Mouse (Mus musculus) urinary bladder, postnatal 4 days (tissue): Measurements from ENCODE around the gene Polr2a.

Experiments
- DNase-seq, 2 experiments: peaks; one replicate each; pipeline ENCODE4 v3.0.0; 2021 to 2022; ENCODE audit warnings: low spot score in 2 of 2

Polr2a gene

DNA sequence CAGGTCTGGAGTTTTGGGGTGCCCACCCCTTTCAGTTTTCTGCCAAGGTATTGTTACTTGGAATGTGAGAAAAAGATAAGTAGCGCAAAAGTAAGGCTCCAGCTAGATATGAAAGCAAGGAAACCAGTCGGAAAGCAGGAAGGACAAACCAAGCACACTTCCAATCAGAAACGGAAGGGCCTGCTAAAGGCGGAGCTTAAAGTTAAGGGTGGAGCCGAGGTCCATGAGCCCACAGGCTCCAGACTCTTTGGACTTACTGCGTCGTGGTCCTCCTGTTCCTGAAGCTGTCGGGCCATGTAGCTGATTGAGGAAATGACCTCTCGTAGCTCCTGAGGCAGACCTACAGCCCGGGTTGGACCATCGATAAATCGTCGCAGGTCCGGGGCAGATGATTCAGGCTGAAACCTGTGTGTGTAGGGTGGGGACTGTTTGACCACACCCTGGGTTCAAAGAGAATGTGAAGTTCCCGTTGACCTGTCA, 26.4 kb upstream of the Polr2a start:
- DNase-seq: no peak

- DNase-seq: no peak
These were observed 23.4 kb upstream of the Polr2a start for GRCm38 (mm10) chr11:69781828-69782227.

GRCm38 (mm10) chr11:69778985-69779384, 20.5 kb upstream of the Polr2a start:
- DNase-seq: no peak

GRCm38 (mm10) chr11:69778258-69778982, 20.0 kb upstream of the Polr2a start:
- DNase-seq: no peak

GRCm38 (mm10) chr11:69777504-69778257, 19.2 kb upstream of the Polr2a start:
- DNase-seq: no peak

DNA sequence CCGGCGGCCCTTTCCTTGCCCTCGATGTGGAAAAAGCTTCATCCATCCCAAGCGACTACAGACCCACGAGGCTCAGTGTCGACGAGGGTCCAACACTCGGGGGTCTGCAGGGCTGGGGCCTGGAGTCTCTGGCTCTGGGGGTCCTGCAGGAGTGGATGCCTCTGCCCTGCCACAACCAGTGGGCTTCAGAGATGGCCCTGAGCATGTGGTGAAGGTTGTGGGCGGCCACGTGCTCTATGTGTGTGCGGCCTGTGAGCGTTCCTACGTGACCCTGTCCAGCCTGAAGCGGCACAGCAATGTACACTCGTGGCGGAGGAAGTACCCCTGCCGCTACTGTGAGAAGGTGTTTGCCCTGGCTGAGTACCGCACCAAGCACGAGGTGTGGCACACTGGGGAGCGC, 18.1 kb upstream of the Polr2a start:
- DNase-seq: no peak

DNA sequence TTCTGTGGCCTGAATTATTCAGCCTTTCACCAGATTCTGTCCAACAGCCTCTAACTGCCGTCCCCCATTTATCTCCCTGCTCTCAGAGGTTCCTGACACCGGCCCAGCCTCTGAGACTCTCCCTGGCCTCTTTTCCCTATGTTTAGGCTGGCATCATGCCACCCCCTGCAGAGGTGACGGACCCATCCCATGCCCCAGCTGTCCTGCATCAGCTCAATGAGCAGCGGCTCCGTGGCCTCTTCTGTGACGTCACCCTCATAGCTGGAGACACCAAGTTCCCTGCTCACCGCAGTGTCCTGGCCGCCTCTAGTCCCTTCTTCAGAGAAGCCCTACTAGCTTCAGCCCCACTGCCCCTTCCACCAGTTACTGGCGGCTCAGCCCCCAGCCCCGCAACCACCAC, 17.3 kb upstream of the Polr2a start:
- no peak for DNase-seq

DNA sequence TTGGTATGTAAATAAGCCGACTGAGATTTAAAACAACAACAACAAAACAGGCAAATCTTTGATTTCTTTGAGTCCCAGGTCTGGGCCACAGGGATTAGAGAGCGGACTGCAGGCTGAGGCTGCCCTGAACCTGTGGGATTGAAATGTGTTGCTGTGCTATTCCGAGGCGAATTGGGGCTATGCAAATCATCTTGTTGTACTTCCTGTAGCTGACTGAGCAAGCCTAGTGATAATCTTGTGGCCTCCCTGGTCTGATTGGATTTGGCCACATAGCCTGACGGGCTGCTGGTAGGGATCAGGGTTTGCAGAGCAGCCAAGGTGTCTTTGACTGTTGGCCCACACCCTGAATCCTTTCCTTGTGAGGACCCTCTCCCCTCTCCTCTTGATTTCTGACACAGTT, 16.5 kb upstream of the Polr2a start:
- no peak for DNase-seq

DNA sequence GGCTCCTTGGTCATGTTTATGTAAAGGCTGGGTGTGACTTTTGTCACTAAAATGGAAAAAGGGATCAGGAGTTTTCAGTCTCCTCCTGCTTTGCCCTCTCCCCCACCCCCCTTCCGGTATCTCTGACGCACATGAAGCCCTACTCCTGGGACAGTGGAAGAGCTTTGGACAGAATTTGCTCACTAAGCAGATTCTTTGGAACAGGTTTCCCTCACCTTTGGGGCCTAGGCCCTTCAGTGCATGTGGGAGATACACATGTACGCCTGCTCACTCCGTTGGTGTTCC, 9.1 kb upstream of the Polr2a start:
- no peak for DNase-seq

DNA sequence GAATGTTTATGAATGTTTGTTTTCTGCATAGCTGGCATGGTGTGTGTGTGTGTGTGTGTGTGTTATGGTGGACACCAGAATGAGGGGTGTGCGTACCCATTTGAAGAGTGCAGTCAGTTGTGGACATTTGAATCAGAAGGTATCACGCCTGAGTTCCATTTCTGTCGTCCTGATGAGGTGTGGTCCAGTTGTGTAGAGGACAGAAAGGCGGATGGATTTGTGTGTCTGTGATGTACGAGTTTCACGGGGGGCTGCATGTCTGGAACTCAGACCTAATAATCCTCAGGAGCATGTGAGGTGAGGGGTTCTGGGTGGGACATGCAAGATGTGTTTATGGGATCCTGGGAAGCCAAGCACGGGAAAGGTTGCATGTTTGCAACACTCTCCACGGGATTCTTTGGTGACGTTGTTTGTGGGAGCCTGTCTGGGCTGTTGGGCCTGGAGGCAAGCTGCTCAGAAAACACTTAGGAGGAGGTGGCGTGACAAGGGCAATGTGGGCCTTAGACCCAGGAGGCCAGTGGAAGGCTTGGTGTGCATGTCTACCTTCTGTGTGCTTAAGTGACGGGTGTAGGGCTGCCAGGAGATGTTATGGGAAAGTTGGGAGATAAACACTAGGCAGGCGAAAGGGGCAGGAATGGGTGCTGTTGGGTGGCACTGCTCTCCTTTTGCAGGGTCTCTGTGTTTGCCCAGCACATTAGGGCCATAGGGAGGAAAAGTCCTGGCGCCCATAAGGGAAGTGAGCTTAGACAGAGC, 8.6 kb upstream of the Polr2a start:
- DNase-seq: no peak

GRCm38 (mm10) chr11:69766126-69766609, 7.7 kb upstream of the Polr2a start:
- DNase-seq: peak; percentile 69 to 80

DNA sequence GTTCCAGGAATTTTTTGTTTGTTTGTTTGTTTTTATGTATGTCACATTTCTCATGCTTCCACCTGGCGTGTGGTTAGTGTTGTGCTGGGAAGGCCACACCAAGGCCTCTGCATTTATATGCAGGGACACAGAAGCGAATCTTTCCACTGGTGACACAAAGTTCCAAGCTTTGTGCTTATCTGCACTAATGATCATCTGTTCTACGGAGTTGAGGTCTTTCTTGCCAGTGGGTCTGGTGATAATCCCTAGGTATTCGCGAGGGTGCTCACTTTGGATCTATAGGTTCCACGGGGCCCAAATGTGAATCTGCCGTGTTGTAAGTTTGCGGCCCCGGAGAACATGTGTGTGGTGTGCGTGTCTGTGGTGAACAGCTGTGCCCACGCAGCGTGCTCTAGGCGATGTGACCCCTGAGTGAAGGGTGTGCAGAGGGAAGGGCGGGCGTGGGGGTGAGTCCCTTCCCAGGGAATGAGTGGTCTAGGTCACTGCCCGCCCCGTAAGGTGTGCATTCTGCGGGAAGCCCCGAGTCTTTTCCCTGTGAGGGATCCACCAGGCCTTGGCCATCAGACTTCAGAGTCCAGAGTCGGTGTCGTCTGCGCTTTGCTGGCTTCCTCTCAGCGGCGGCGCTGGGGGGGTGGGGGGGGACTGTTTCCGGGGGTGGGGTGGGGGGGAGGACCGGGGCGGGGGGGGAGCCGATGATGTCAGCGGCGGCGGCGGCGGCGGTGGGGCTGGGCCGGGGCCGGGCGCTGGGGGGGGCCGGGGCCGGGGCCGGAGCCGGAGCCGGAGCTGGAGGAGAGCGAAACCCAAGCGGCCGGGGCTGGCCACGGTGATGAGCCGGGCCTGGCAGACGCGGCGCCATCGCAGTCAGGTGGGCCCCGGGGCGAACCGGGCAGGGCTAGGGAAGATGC, 7.0 kb upstream of the Polr2a start, which contains the start of gene Zbtb4:
Gene Zbtb4 (plus strand): TSS at position 692 of the 905 bp plus-strand sequence.
- DNase-seq: no peak

DNA sequence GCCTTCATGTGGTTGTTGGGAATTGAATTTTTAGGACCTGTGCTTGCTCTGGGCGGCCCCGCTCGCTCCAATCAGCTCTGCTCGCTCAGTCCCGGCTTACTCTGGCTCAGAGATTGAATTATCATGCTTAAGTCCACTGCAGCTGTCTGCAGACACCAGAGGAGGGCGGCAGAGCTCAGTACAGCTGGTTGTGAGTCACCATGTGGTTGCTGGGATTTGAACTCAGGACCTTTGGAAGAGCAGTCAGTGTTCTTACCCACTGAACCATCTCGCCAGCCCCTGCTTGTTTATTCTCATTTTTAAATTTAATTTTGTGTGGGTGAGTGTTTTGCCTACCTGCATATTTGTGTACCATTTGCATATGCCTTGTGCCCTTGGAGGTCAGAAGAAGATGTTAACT, 5.1 kb upstream of the Polr2a start:
- no peak for DNase-seq

DNA sequence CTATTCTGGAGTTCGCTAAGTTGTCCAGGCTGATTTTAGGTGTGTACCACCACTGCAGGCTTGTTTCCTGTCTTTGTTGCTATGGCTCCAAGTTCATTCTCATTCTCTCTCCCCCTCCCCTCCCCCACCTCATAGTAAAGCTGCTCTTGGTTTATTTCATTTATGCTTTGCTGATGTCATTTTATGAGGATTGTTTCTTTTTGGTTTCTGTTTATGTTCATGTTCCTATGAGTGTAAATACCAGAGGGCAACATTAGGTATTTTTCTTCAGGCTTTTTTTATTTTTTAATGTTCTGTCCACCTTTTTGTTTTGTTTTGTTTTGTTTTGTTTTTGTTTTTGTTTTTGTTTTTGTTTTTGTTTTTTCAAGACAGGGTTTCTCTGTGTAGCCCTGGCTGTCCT, 3.4 kb upstream of the Polr2a start, which contains the start of gene Slc35g3:
Gene Slc35g3 (minus strand): TSS at position 101 of the 400 bp plus-strand sequence.
- DNase-seq: no peak

DNA sequence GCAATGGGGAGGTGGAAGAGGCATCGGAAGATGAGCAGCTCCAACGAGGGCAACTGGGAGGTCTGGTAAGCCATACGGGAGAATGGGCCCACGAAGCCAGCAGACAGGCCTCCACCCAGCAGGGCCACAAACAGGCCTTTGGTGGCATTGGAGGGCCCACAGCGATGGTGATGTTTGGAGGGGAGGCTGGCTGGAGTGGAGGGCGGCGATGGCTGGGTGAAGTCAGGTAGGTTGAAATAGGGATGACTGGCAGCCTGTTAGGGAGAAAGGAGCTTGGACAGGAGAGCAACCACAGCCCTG, 2.4 kb upstream of the Polr2a start:
- DNase-seq: no peak

- DNase-seq: no peak
These were observed 1.9 kb upstream of the Polr2a start for GRCm38 (mm10) chr11:69760160-69760900.

- DNase-seq: peak; percentile 79 to 80
These were observed 709 bp upstream of the Polr2a start for GRCm38 (mm10) chr11:69758971-69759721.

DNA sequence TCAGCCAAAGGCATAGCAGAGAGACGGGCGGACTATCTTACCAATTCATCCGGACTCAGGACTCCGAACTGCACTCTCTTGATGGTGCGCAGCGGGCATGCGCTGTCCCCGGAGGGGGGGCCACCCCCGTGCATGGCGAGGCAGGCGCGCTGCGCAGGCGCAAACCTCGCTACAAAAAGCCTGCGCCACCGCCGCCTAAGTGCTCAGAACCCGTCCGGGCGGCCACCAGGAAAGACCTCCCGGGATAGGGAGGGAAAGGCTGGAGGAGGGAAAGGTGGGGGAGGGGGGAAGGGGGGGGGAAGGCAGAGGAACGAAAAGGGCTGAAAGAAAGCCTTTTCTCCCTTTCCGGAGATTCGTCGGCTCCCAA, 364 bp downstream of the Polr2a start:
- DNase-seq: peak; percentile 95 to 96

DNA sequence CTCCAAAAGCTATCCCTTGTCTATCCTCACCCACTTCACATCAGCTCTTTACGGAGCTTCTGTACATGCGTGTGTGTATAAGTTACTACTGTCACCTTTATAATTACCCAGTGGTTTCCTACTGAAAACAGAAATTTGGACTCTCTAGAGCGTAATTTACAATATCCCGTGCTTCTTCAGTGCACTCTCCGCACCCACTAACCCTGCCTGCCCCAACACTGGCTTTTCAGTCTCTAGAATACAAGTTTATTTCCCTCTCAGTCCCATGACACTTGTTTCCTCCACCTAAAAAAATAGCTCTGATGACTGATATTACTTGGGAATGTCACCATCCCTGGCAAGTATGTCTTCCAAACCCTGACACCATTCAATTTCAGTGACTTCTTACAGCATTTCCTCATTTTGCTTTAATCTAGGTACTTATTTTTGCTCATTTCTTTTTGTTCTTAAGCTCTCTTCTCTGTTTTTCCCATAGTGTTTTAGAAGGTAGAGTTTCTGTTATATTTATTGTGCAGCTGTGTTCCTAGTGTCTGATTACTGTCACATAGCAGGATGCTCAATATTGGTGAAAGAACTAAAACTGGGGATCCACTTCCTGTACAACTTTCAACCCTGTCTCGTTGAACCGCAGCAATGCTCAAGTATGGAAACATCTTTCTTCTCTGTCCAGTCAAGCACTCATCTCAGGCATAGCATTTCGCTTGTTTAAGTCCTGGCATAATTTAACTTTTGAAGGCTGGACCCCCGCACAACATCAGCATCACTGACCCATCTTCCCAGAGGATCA, 941 bp downstream of the Polr2a start:
- no peak for DNase-seq
